Mouse (Mus musculus) neutrophil, adult 83 days (primary cell): Measurements from ENCODE around the gene Deup1. TPM values are rescaled to one million over a fixed set of nuclear protein-coding genes. Genes with fewer than 3 reads are reported as not detected.

Experiments used
- total RNA-seq, 2 experiments: library from RNA; stranded (reverse); gene quantifications; one replicate each; pipeline ENCODE4 v1.2.4; 2023

Deup1 gene
- not detected for total RNA-seq

DNA sequence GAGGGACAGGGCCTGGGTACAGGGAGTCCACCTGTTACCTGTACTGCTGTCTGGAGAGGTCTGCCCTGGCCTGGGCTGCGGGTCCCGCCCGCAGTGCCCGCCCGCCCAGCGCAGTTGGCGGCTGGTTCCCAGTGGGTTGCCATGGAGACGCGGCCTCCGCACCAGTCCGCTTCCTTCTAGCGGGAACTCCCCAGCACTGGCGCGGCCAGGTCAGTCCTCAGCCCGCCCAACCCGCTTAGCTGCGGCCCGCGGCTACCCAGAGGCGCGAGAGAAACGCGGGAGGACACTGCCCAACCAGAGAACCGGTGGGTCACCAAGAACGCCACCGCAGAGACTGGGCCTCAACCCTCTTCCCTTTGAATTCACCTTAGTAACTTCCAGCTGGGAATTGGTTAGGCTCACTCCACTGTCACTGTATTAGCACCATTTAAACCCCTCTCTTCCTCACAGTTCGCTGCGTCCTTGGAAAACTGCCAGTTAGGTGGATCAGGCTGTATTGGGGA, at the start of gene Deup1:
Gene Deup1 (minus strand): TSS at position 149 of the 503 bp plus-strand sequence.

Other genes with a start within 250 kb of the Deup1 start
- gene Smco4, start 134.5 kb downstream of the Deup1 start, total RNA-seq: 1 to 10 TPM; 2.4 to 3.7 TPM
- 10 to 100 TPM; 16.0 to 16.6 TPM for gene Slc36a4, start 81.8 kb upstream of the Deup1 start, total RNA-seq
- not detected for gene Mtnr1b, start 246.6 kb upstream of the Deup1 start, total RNA-seq